Mouse (Mus musculus): ENCODE results near the gene S100a2. TPM values are rescaled to one million over a fixed set of nuclear protein-coding genes. Genes with fewer than 3 reads are reported as not detected.

Gene S100a2
- total and polyA plus RNA-seq, 3 experiments: not detected

- H3K9ac ChIP-seq (ENCODE audit: control insufficient read depth, low read depth, low read length, poor library complexity, severe bottlenecking): no peak overlapping the region
- H3K4me3 ChIP-seq (ENCODE audit: control insufficient read depth in 1 of 2, insufficient read depth in 1 of 2, low read depth in 2 of 2, low read length in 2 of 2): no peak overlapping the region
- no peak for DNase-seq (ENCODE audit: low read depth, low spot score)
- H3K27ac ChIP-seq (ENCODE audit: control insufficient read depth, low read depth, low read length): no peak overlapping the region
- H3K79me2 ChIP-seq (ENCODE audit: control insufficient read depth, insufficient read depth, low read length, poor library complexity): no peaks in the 10 kb centered on the region
- peaks cover 8 to 37% of the 10 kb centered on the region in 2 experiments for H3K4me1 ChIP-seq (ENCODE audit: control insufficient read depth in 1 of 2, insufficient read depth in 2 of 2, low read length in 2 of 2)
- no peaks in the 10 kb centered on the region for H3K27me3 ChIP-seq (ENCODE audit: control insufficient read depth in 1 of 2, insufficient read depth in 2 of 2, low read length in 2 of 2)
- TF ChIP-seq MXI1 (IDR thresholded peaks at IDR 0.05; ENCODE audit: low read depth, low read length) (no peak), RAD21 (IDR thresholded peaks at IDR 0.05; ENCODE audit: low read depth, low read length) (no peak), NELFE (IDR thresholded peaks at IDR 0.05; ENCODE audit: low read depth, low read length) (no peak), MYB (IDR thresholded peaks at IDR 0.05; ENCODE audit: low read depth, low read length) (no peak), SIN3A (IDR thresholded peaks at IDR 0.05; ENCODE audit: low read length) (no peak), POLR2AphosphoS2 (IDR thresholded peaks at IDR 0.05; ENCODE audit: low read length) (no peak), HCFC1 (IDR thresholded peaks at IDR 0.05; ENCODE audit: low read depth, low read length) (no peak), CHD1 (IDR thresholded peaks at IDR 0.05; ENCODE audit: low read depth, low read length) (no peak)
- no peaks in the 10 kb centered on the region for H3K9me3 ChIP-seq (replicated peaks; ENCODE audit: insufficient read depth, low read length)
- H3K36me3 ChIP-seq (ENCODE audit: control insufficient read depth in 1 of 2, insufficient read depth in 2 of 2, low read length in 2 of 2): peaks cover 0 to 27% of the 10 kb centered on the region in 2 experiments; a peak in 2 of 4 replicates
Measured at GRCm38 (mm10) chr3:90609102-90609501, 19.1 kb downstream of the S100a2 start.

GRCm38 (mm10) chr3:90611494-90611893 is 21.4 kb downstream of the S100a2 start:
- H3K9ac ChIP-seq (ENCODE audit: control insufficient read depth, low read depth, low read length, poor library complexity, severe bottlenecking): no peak overlapping the region
- H3K4me1 ChIP-seq (ENCODE audit: control insufficient read depth in 1 of 2, insufficient read depth in 2 of 2, low read length in 2 of 2): peaks cover 0 to 27% of the 10 kb centered on the region in 2 experiments; a peak in 2 of 4 replicates
- TF ChIP-seq MYB (IDR thresholded peaks at IDR 0.05; ENCODE audit: low read depth, low read length) (no peak), ETS1 (IDR thresholded peaks at IDR 0.05; ENCODE audit: low read depth, low read length) (no peak), RAD21 (IDR thresholded peaks at IDR 0.05; ENCODE audit: low read depth, low read length) (no peak), TAL1 (IDR thresholded peaks at IDR 0.05; ENCODE audit: low read length) (no peak)
- no peaks in the 10 kb centered on the region for H3K9me3 ChIP-seq (replicated peaks; ENCODE audit: insufficient read depth, low read length)
- H3K4me3 ChIP-seq (ENCODE audit: control insufficient read depth in 1 of 2, insufficient read depth in 1 of 2, low read depth in 2 of 2, low read length in 2 of 2): no peak overlapping the region
- H3K27ac ChIP-seq (ENCODE audit: control insufficient read depth, low read depth, low read length): no peak overlapping the region
- no peaks in the 10 kb centered on the region for H3K79me2 ChIP-seq (ENCODE audit: control insufficient read depth, insufficient read depth, low read length, poor library complexity)
- DNase-seq (ENCODE audit: low read depth, low spot score): no peak
- no peaks in the 10 kb centered on the region for H3K27me3 ChIP-seq (ENCODE audit: control insufficient read depth in 1 of 2, insufficient read depth in 2 of 2, low read length in 2 of 2)
- H3K36me3 ChIP-seq (ENCODE audit: control insufficient read depth in 1 of 2, insufficient read depth in 2 of 2, low read length in 2 of 2): peaks cover 0 to 15% of the 10 kb centered on the region in 2 experiments; a peak in 2 of 4 replicates

- no peaks in the 10 kb centered on the region for H3K27me3 ChIP-seq (ENCODE audit: control insufficient read depth in 1 of 2, insufficient read depth in 2 of 2, low read length in 2 of 2)
- TF ChIP-seq NELFE (IDR thresholded peaks at IDR 0.05; ENCODE audit: low read depth, low read length) (no peak), ETS1 (IDR thresholded peaks at IDR 0.05; ENCODE audit: low read depth, low read length) (no peak), MYC (IDR thresholded peaks at IDR 0.05; ENCODE audit: low read depth, low read length) (no peak), SIN3A (IDR thresholded peaks at IDR 0.05; ENCODE audit: low read length) (peak; percentile 6; the same call in 1 of the 2 replicates), MAFK (IDR thresholded peaks at IDR 0.05; ENCODE audit: borderline replicate concordance, low read depth, low read length) (no peak), ELF1 (IDR thresholded peaks at IDR 0.05; ENCODE audit: low read depth, low read length) (no peak), MEF2A (IDR thresholded peaks at IDR 0.05; ENCODE audit: extremely low read depth, insufficient replicate concordance, low read depth, low read length, poor library complexity, severe bottlenecking) (no peak)
- peak; percentile 70 for DNase-seq (ENCODE audit: low read depth, low spot score)
- no peaks in the 10 kb centered on the region for H3K79me2 ChIP-seq (ENCODE audit: control insufficient read depth, insufficient read depth, low read length, poor library complexity)
- no peak overlapping the region for H3K9ac ChIP-seq (ENCODE audit: control insufficient read depth, low read depth, low read length, poor library complexity, severe bottlenecking)
- no peak overlapping the region for H3K27ac ChIP-seq (ENCODE audit: control insufficient read depth, low read depth, low read length)
- H3K4me1 ChIP-seq (ENCODE audit: control insufficient read depth in 1 of 2, insufficient read depth in 2 of 2, low read length in 2 of 2): peaks cover 0 to 27% of the 10 kb centered on the region in 2 experiments; a peak in 2 of 4 replicates
- H3K4me3 ChIP-seq (ENCODE audit: control insufficient read depth in 1 of 2, insufficient read depth in 1 of 2, low read depth in 2 of 2, low read length in 2 of 2): no peak overlapping the region
- H3K9me3 ChIP-seq (replicated peaks; ENCODE audit: insufficient read depth, low read length): no peaks in the 10 kb centered on the region
- peaks cover 0 to 15% of the 10 kb centered on the region in 2 experiments; a peak in 2 of 4 replicates for H3K36me3 ChIP-seq (ENCODE audit: control insufficient read depth in 1 of 2, insufficient read depth in 2 of 2, low read length in 2 of 2)
Measured at GRCm38 (mm10) chr3:90612061-90612460, 22.0 kb downstream of the S100a2 start.
